Mouse (Mus musculus) cerebellum, adult 2 months (tissue): ENCODE results near the gene Naaladl1. TPM values are rescaled to one million over a fixed set of nuclear protein-coding genes. Genes with fewer than 3 reads are reported as not detected.

Experiments
- DNase-seq, 2 experiments: peaks; one replicate each; pipeline ENCODE4 v3.0.0; 2021
- H3K27ac ChIP-seq: fragments of 200-500 bp; 2 replicates; pipeline ENCODE4 v1.5.1; 2012; ENCODE audit warnings: low read length, control low read depth, inconsistent platforms; ENCODE audit not compliant: insufficient read depth
- H3K27me3 ChIP-seq: fragments of 200-500 bp; 2 replicates; pipeline ENCODE4 v1.6.1; 2012; ENCODE audit warnings: inconsistent platforms, mild to moderate bottlenecking, low read length, moderate library complexity; ENCODE audit not compliant: control insufficient read depth, insufficient read depth
- H3K4me1 ChIP-seq: fragments of 200-500 bp; 2 replicates; pipeline ENCODE4 v1.6.1; 2011; ENCODE audit warnings: low read length; ENCODE audit not compliant: control insufficient read depth, insufficient read depth
- H3K4me3 ChIP-seq: fragments of 200-500 bp; replicated peaks from 2 replicates; pipeline ENCODE3; 2011; ENCODE audit warnings: mild to moderate bottlenecking, low read depth, low read length, control low read depth; ENCODE audit not compliant: insufficient read depth
- CTCF ChIP-seq: fragments of 200-500 bp; IDR thresholded peaks from 2 replicates; pipeline ENCODE4 v1.5.1; 2011; ENCODE audit warnings: low read depth, mild to moderate bottlenecking, control low read depth, low read length, moderate library complexity, borderline replicate concordance; ENCODE audit not compliant: insufficient read depth
- POLR2A ChIP-seq: fragments of 200-500 bp; IDR thresholded peaks from 2 replicates; pipeline ENCODE4 v1.6.1; 2011; ENCODE audit warnings: low read length, control low read depth, borderline replicate concordance; ENCODE audit not compliant: insufficient read depth
- WGBS: fragments of 180-500 bp; shearing (Covaris S2); methylation state at CpG from one replicate; pipeline ENCODE4 v1.1.7; 2018; 5-methylcytosine and 5-hydroxymethylcytosine counted together
- polyA plus RNA-seq: library from polyadenylated mRNA; depleted of rRNA; stranded (reverse); fragments of >200 nt; gene quantifications from 2 replicates; pipeline ENCODE4 v1.2.3, GENCODE M21; 2012

The Naaladl1 gene
- polyA plus RNA-seq, 1 experiment, result 0.05 TPM

DNA sequence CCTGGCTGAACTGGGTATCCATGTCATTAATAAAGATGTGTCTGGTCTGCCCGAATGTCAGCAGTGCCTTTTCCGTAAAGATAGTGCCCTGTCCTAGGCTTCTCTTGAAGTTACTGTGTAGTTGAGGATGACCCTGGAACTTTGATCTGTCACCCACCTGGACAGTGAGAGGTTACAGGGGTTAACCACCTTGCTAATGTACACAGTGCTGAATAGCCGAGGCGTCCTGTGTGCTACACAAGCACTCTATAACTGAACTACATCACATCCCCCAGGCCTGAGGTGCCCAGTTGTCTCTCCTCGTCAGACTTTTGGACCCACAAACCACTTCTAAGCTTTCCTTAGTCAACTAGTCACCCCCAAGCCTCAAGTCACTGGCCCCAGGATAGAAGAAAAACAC lies 43.2 kb upstream of the Naaladl1 start:
- no peak for TF ChIP-seq POLR2A
- TF ChIP-seq CTCF, result no peak
- Histone ChIP-seq H3K27me3 (no peaks in the 10 kb centered on the region), H3K4me3 (peak overlapping the region; percentile 75), H3K27ac (0 out of 2 replicates have a peak overlapping the region, but pooled peaks have one; percentile 67), H3K4me1 (peaks cover 25% of the 10 kb centered on the region)
- no peak for DNase-seq
- 39% methylated on average over 5 of the region's 5 CpGs for WGBS

GRCm38 (mm10) chr19:6063081-6063480 lies 42.5 kb upstream of the Naaladl1 start:
- TF ChIP-seq POLR2A (no peak), CTCF (no peak)
- H3K4me3 ChIP-seq, result no peak overlapping the region
- no peaks in the 10 kb centered on the region for H3K27me3 ChIP-seq
- DNase-seq, result no peak
- no peak overlapping the region for H3K27ac ChIP-seq
- H3K4me1 ChIP-seq, result peaks cover 27% of the 10 kb centered on the region
- 89% methylated on average over 6 of the region's 6 CpGs for WGBS

GRCm38 (mm10) chr19:6066571-6066970 lies 39.0 kb upstream of the Naaladl1 start:
- TF ChIP-seq CTCF (no peak), POLR2A (no peak)
- Histone ChIP-seq H3K4me1 (peaks cover 22% of the 10 kb centered on the region), H3K27me3 (no peaks in the 10 kb centered on the region), H3K27ac (peak overlapping the region; percentile 43), H3K4me3 (peak overlapping the region; percentile 54)
- DNase-seq, result no peak
- WGBS, result 18% methylated on average over 5 of the region's 5 CpGs

DNA sequence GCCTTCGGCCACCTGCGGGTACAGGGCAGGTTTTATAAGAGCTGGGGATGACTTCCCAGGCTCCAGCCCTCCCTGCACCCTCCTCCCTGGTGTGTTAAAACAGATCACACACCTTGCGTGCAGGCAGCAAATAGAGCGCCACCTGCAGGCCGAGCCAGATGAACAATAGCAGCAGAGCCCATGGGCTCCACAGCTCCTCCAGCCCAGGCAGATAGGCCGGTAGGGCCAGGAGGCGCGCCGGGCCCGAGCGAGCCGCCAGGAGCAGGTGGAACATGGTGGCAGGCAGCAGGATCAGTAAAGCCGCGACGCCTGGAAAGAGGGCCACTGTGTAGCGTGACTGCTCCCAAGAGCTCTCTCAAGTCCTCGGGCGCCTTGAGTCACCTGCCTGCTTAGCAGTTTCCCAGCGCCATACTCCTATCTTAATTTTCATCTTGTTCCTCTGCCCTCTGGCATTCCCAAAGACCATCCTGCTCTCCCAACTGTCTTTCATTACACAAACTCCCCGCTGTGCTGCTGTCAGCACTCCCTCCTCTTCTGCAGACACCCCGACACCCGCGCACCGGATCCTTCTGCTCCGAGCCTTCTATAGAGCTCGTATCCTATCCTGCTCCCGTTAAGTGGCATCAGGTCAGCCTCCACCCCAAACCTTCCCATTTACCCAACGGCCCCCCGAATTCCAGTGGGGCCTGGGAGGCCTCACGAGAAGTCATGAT lies 38.4 kb upstream of the Naaladl1 start:
- Histone ChIP-seq H3K4me1 (peaks cover 20% of the 10 kb centered on the region), H3K27me3 (no peaks in the 10 kb centered on the region), H3K4me3 (peak overlapping the region; percentile 54), H3K27ac (peak overlapping the region; percentile 43)
- 1% methylated on average over 30 of the region's 30 CpGs for WGBS
- TF ChIP-seq POLR2A (no peak), CTCF (peak; percentile 77)
- peak; percentile 88 to 90 for DNase-seq

GRCm38 (mm10) chr19:6067724-6068415 lies 37.7 kb upstream of the Naaladl1 start, which contains the start of gene Tm7sf2:
Gene Tm7sf2, minus strand, starts transcription at chr19:6068373.
- H3K27me3 ChIP-seq, result no peaks in the 10 kb centered on the region
- peak within 1 kb of the TSS; percentile 30; the same call in 1 of the 2 replicates for H3K27ac ChIP-seq
- TF ChIP-seq POLR2A (0 out of 2 replicates have a peak, but pooled peaks have one; percentile 17), CTCF (0 out of 2 replicates have a peak, but pooled peaks have one; percentile 1)
- peak within 1 kb of the TSS; percentile 54 for H3K4me3 ChIP-seq
- 11% methylated on average over 33 of the region's 33 CpGs for WGBS
- peak; percentile 85 to 87 for DNase-seq
- H3K4me1 ChIP-seq, result peaks cover 13% of the 10 kb centered on the region

DNA sequence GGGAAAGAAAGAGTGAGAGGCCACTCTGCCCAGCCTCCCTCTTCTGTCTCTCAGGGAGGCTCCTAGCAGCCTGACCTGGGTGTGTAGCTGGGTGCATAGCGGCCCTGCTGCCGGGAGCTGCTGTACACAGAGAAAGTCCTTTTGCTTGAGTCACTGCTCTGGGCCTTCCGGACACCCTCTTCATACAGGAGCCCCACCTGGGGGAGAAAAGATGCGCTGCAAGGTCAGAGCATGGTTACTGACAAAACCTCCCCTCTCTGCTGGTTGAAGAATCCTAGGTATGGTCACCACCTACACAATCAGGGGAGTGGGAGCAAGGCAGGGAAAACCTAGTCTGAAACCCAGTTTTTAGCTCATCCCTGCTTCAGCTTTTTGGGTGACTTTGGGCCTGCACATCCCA lies 36.6 kb upstream of the Naaladl1 start:
- H3K27ac ChIP-seq, result no peak overlapping the region

DNA sequence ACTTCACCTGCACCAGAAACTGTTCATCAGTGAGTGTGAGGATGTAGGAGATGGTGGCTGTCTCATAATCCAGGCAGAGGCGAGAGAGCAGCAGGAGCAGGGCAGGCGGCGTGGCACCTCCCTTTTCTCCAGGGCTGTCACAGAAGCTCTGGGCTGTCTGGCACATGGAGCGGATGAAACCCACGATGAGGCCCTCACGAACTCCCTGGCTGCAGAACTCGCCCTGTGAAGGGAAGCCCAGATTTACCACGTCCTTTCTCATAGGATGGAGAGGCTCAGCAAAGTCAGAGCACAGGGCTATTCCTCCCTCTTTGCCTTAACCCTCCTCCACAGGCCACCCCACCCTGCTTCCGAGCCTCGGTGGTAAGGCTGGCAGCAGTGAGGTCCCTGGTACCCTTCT lies 35.7 kb upstream of the Naaladl1 start:
- DNase-seq, result no peak
- TF ChIP-seq CTCF (no peak), POLR2A (no peak)
- H3K27me3 ChIP-seq, result no peaks in the 10 kb centered on the region
- H3K27ac ChIP-seq, result no peak overlapping the region
- no peak overlapping the region for H3K4me3 ChIP-seq
- H3K4me1 ChIP-seq, result peaks cover 9% of the 10 kb centered on the region
- 70% methylated on average over 10 of the region's 10 CpGs for WGBS

More for the DNA sequence above, 36.6 kb upstream of the Naaladl1 start:
- H3K4me1 ChIP-seq, result peaks cover 9% of the 10 kb centered on the region
- no peak for DNase-seq
- no peak for TF ChIP-seq CTCF
- TF ChIP-seq POLR2A, result no peak
- no peak overlapping the region for H3K4me3 ChIP-seq
- WGBS, result 80% methylated on average over 4 of the region's 4 CpGs
- H3K27me3 ChIP-seq, result no peaks in the 10 kb centered on the region
